Mouse (Mus musculus): ENCODE measurements around the gene Vkorc1l1. TPM values are rescaled to one million over a fixed set of nuclear protein-coding genes. Genes with fewer than 3 reads are reported as not detected.
A peak's percentile ranks its signal among the peaks of the same experiment; 100 is the strongest.
"Not testable (repeated sequence)": the region's sequence is repeated elsewhere in the genome, so short reads cannot be mapped to it uniquely, and the experiment has no call there.

Gene Vkorc1l1
- 10 to 100 TPM; 49.8 to 58.2 TPM for total RNA-seq (2021)

- intact Hi-C loops (cut with DNase I): no loop called here
- peak; percentile 97 to 98 for DNase-seq (ENCODE audit: extremely low spot score in 1 of 2, low spot score in 2 of 2)
Observed at GRCm38 (mm10) chr5:129941495-129942045, at the start of gene Vkorc1l1. Gene Vkorc1l1 (plus strand): TSS chr5:129941970.

GRCm38 (mm10) chr5:129895198-129896088 lies 46.3 kb upstream of the Vkorc1l1 start, which contains the start of gene Zbed5:
Gene Zbed5 (plus strand): TSS chr5:129895723.
- intact Hi-C loops (cut with DNase I): no loop called here
- peak; percentile 89 to 91 for DNase-seq (ENCODE audit: extremely low spot score in 1 of 2, low spot score in 2 of 2)

- intact Hi-C loops (cut with DNase I): no loop called here
- DNase-seq (ENCODE audit: extremely low spot score in 1 of 2, low spot score in 2 of 2): no peak
Observed at GRCm38 (mm10) chr5:129898449-129898848, 43.3 kb upstream of the Vkorc1l1 start, which contains the start of gene Phkg1. Gene Phkg1 (minus strand): TSS chr5:129898549.

DNA sequence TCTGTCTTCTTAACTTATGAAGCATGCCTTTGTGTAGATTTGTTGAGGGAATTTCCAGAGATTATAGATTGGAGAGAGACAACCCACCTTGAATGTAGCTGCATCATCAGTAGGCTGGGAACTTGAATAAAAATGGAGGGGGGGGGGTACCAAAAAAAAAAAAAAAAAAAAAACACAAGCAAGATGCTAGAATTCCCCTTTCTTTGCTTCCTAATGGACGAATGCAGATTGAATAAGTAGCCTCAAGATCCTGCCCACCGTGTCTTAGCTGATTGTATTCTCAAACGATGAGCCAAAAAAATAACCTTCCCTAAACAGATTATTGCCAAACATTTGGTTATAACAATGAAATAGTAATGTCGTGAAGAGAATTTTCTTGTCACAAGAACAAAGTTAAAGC lies 34.0 kb upstream of the Vkorc1l1 start:
- intact Hi-C loops (cut with DNase I): no loop called here
- DNase-seq (ENCODE audit: extremely low spot score in 1 of 2, low spot score in 2 of 2): no peak

DNA sequence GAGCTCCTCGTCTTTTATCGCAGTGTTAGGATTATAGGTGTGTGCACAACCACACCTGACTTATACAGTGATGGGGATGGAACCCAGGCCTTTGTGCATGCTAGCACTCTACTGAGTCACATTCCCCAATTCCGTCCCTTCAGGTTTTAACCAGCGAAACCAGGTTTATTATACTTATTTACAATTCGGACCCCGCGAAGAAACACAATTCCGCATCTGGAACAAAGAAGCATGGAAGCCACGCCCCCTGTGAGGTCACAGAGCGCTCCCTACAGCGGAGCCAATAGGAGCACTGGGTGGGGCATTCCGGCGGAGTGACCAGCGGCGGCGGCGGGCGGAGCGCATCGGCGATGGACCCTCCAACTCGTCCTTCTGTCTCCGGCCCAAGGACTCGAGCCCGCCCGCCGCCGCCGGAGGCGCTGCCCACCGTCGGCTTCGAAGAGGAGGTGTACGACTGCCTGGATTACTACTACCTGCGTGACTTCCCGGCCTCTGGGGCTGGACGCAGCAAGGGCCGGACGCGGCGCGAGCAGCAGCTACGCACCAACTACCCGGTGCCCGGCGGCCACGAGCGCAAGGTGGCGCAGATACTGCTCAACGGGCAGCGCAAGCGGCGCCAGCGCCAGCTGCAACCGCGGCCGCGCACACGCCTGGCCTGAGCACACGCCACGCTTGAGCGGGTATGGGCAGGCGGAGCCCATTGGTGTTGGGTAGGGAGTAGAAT lies 33.4 kb upstream of the Vkorc1l1 start, which contains the start of gene Nupr1l:
Gene Nupr1l (plus strand): TSS at position 299 of the 724 bp plus-strand sequence.
- DNase-seq (ENCODE audit: extremely low spot score in 1 of 2, low spot score in 2 of 2): peak; percentile 85 to 95
- intact Hi-C loops (cut with DNase I): no loop called here

- intact Hi-C loops (cut with DNase I): no loop called here
- DNase-seq (ENCODE audit: extremely low spot score in 1 of 2, low spot score in 2 of 2): no peak
Observed at GRCm38 (mm10) chr5:129909147-129909546, 32.6 kb upstream of the Vkorc1l1 start.

DNA sequence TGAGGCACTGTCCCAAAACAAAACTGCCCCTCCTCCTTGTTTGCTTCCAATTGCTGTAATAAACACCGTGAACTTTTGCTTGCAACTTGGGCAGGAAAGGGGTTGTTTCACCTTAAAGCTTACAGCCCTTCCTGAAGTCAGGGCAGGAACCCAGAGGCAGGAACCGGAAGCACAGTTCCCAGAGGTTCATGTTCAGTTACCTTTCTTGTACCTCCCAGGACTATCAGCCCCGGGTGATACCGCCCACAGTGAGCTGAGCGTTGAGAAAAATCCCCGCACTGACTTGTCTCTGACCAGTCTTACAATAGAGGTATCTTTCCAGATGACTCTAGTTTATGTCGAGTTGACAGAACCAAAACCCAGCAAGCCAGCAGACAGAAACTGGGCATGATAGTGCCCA lies 32.2 kb upstream of the Vkorc1l1 start:
- no peak for DNase-seq (ENCODE audit: extremely low spot score in 1 of 2, low spot score in 2 of 2)
- intact Hi-C loops (cut with DNase I): no loop called here

GRCm38 (mm10) chr5:129914024-129914423 lies 27.7 kb upstream of the Vkorc1l1 start:
- DNase-seq (ENCODE audit: extremely low spot score in 1 of 2, low spot score in 2 of 2): no peak
- intact Hi-C loops (cut with DNase I): no loop called here

DNA sequence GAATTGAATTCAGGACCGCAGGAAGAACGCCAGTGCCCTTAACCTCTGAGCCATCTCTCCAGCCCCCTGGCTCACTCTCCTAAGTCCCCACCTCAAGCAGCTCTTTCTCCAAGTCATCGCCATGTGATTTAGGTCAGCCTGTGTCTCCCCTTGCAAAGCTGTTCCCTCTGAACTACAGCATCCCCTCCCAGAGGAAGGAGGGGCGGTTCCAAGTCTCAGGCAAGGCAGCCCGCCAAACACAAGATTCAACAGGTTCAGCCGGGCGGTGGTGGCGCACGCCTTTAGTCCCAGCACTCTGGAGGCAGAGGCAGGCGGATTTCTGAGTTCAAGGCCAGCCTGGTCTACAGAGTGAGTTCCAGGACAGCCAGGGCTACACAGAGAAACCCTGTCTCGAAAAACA lies 26.3 kb upstream of the Vkorc1l1 start:
- intact Hi-C loops (cut with DNase I): not testable (repeated sequence)

GRCm38 (mm10) chr5:129918065-129918651 lies 23.6 kb upstream of the Vkorc1l1 start:
- intact Hi-C loops (cut with DNase I): no loop called here

More for the DNA sequence above, 26.3 kb upstream of the Vkorc1l1 start:
- DNase-seq (ENCODE audit: extremely low spot score in 1 of 2, low spot score in 2 of 2): not testable (repeated sequence)

DNA sequence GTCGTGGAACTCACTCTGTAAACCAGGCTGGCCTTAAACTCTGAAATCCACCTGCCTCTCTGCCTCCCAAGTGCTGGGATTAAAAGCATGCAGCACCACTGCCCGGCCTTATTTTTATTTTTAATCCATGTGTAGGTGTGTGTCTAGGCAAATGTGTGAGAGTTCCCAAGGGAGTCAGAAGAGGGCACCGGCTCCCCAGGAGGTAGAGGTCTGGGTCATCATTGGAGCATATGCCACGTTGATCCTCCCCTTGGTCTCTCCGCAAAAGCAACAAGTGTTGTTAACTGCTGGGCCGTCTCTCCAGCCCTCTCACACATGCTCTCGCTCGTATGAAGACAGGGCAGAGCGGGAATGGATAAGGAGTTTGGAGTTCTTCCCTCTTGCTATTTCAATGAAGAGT lies 23.0 kb upstream of the Vkorc1l1 start:
- DNase-seq (ENCODE audit: extremely low spot score in 1 of 2, low spot score in 2 of 2): no peak
- intact Hi-C loops (cut with DNase I): no loop called here

More at GRCm38 (mm10) chr5:129918065-129918651, 23.6 kb upstream of the Vkorc1l1 start:
- DNase-seq (ENCODE audit: extremely low spot score in 1 of 2, low spot score in 2 of 2): no peak

GRCm38 (mm10) chr5:129919320-129919719 lies 22.4 kb upstream of the Vkorc1l1 start:
- no peak for DNase-seq (ENCODE audit: extremely low spot score in 1 of 2, low spot score in 2 of 2)
- intact Hi-C loops (cut with DNase I): no loop called here

- DNase-seq (ENCODE audit: extremely low spot score in 1 of 2, low spot score in 2 of 2): no peak
- intact Hi-C loops (cut with DNase I): no loop called here
Observed at GRCm38 (mm10) chr5:129921972-129922371, 19.8 kb upstream of the Vkorc1l1 start.

- intact Hi-C loops (cut with DNase I): no loop called here
- DNase-seq (ENCODE audit: extremely low spot score in 1 of 2, low spot score in 2 of 2): no peak
Observed at GRCm38 (mm10) chr5:129924820-129925452, 16.8 kb upstream of the Vkorc1l1 start.

GRCm38 (mm10) chr5:129925933-129926332 lies 15.8 kb upstream of the Vkorc1l1 start:
- DNase-seq (ENCODE audit: extremely low spot score in 1 of 2, low spot score in 2 of 2): no peak
- intact Hi-C loops (cut with DNase I): no loop called here

DNA sequence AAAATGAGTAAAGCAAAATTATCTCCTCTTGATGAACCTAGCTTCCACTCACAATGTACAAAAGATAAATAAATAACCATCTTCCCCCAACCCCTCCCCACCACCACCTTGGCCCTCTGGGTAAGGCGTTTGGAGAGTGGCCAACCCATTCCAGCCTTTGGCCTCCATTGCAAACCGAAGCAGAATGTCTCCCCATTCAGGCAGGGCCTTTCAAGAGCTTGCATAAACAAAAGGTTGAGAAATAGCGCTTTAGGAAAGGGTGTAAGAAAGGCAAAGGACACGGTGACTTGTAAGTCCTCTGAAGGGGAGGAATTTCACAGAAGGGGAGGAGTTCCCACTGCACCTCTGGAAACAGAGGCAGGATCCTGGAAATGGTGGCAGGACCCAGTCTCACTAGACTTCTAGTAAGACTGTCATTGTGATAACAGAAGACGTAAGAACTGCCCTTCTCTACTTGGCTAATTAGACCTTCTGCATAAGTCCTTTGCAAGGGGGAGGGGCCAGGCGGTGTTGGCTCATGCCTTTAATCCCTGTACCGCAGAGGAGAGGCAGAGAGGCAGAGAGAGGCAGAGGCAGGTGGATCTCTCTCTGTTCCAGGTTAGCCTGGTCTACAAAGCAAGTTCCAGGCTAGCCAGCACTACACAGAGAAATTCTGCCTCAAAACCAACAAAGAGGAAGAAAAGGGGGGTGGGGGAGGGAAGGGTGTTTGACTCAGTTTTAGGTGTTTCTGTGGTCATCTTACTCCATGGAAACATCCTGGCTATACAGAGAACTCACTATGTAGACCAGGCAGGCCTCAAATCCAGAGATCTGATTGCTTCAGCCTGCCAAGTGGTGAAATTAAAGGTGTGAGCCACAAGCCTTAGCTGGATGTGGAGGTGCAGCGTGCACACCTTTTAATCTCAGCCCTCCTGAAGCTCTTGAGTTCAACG lies 11.6 kb upstream of the Vkorc1l1 start:
- intact Hi-C loops (cut with DNase I): no loop called here
- DNase-seq (ENCODE audit: extremely low spot score in 1 of 2, low spot score in 2 of 2): no peak

- no peak for DNase-seq (ENCODE audit: extremely low spot score in 1 of 2, low spot score in 2 of 2)
- intact Hi-C loops (cut with DNase I): no loop called here
Observed at GRCm38 (mm10) chr5:129936941-129937340, 4.8 kb upstream of the Vkorc1l1 start.

- no peak for DNase-seq (ENCODE audit: extremely low spot score in 1 of 2, low spot score in 2 of 2)
- intact Hi-C loops (cut with DNase I): no loop called here
Observed at GRCm38 (mm10) chr5:129940281-129940680, 1.5 kb upstream of the Vkorc1l1 start.
